Mouse (Mus musculus): ENCODE results near the gene Akap5. TPM values are rescaled to one million over a fixed set of nuclear protein-coding genes. Genes with fewer than 3 reads are reported as not detected.

Akap5 gene
- total RNA-seq, 4 experiments from 2014 or later, result 87.0 to 91.3 (median 88.8) TPM

Other genes starting within 250 kb of the Akap5 start
- under 1 TPM; 0.33 to 0.63 (median 0.59) TPM for gene Esr2, start 147.6 kb upstream of the Akap5 start, total RNA-seq (2022)
- gene Tex21, start 78.1 kb upstream of the Akap5 start, total RNA-seq (2022), result not detected
- 10 to 100 TPM; 42.5 to 45.2 (median 42.9) TPM for gene Mthfd1, start 69.6 kb upstream of the Akap5 start, total RNA-seq (2022)
- gene Zbtb25, start 44.7 kb downstream of the Akap5 start, total RNA-seq (2022), result 10 to 100 TPM; 19.0 to 22.6 (median 20.8) TPM
- gene Zbtb1, start 45.4 kb downstream of the Akap5 start, total RNA-seq (2022), result 1 to 10 TPM; 5.4 to 6.0 (median 5.6) TPM
- 10 to 100 TPM; 52.3 to 62.4 (median 61.0) TPM for gene Hspa2, start 79.3 kb downstream of the Akap5 start, total RNA-seq (2022)
- 1 to 10 TPM in 3 of 4 experiments, under 1 TPM in 1; 0.74 to 2.7 (median 1.8) TPM for gene Ppp1r36, start 92.6 kb downstream of the Akap5 start, total RNA-seq (2022)
- gene Plekhg3, start 206.0 kb downstream of the Akap5 start, total RNA-seq (2022), result 10 to 100 TPM; 16.2 to 20.2 (median 19.1) TPM